Mouse (Mus musculus) gastrocnemius, adult 18-20 months (tissue): ENCODE measurements around the gene Gm13090. TPM values are rescaled to one million over a fixed set of nuclear protein-coding genes. Genes with fewer than 3 reads are reported as not detected.
A peak's percentile ranks its signal among the peaks of the same experiment; 100 is the strongest.

Experiments
- DNase-seq: peaks from one replicate; pipeline ENCODE4 v3.0.0; 2021; ENCODE audit warnings: low spot score
- long read RNA-seq, 2 experiments: library from polyadenylated mRNA; stranded (forward); transcript quantifications; one replicate each; pipeline ENCODE4 v2.0.0; 2021
- total RNA-seq, 2 experiments: library from RNA; stranded (reverse); gene quantifications; 2 replicates each; pipeline ENCODE4 v1.2.3; 2021

Gm13090 gene
- total RNA-seq, result not detected
- long read RNA-seq, experiment 1, result 0 reads
- long read RNA-seq, experiment 2, result 0 reads

- no peak for DNase-seq
These were observed at the start of gene Gm13090 for GRCm38 (mm10) chr4:151089270-151089669. Gene Gm13090 (plus strand): TSS chr4:151089570.

- DNase-seq, result no peak
These were observed 47.9 kb upstream of the Gm13090 start for GRCm38 (mm10) chr4:151041506-151041905.

- DNase-seq, result peak; percentile 24
These were observed 46.1 kb upstream of the Gm13090 start for GRCm38 (mm10) chr4:151043281-151043680.

- peak; percentile 98 for DNase-seq
These were observed 45.1 kb upstream of the Gm13090 start, which contains the start of gene Per3 for GRCm38 (mm10) chr4:151044037-151044943. Gene Per3 (minus strand): TSS chr4:151044665.

- DNase-seq, result no peak
These were observed 44.3 kb upstream of the Gm13090 start for GRCm38 (mm10) chr4:151044944-151045570.

- DNase-seq, result no peak
These were observed 42.8 kb upstream of the Gm13090 start for GRCm38 (mm10) chr4:151046524-151046923.

- no peak for DNase-seq
These were observed 38.2 kb upstream of the Gm13090 start for GRCm38 (mm10) chr4:151051162-151051561.

- peak; percentile 98 for DNase-seq
These were observed 31.7 kb upstream of the Gm13090 start, which contains the start of gene Vamp3 for GRCm38 (mm10) chr4:151057347-151058321. Gene Vamp3 (minus strand): TSS chr4:151057963.

GRCm38 (mm10) chr4:151058634-151059033 lies 30.7 kb upstream of the Gm13090 start:
- DNase-seq, result no peak

GRCm38 (mm10) chr4:151059566-151059965 lies 29.8 kb upstream of the Gm13090 start:
- no peak for DNase-seq

- no peak for DNase-seq
These were observed 20.6 kb upstream of the Gm13090 start for GRCm38 (mm10) chr4:151068751-151069150.

- no peak for DNase-seq
These were observed 18.4 kb upstream of the Gm13090 start for GRCm38 (mm10) chr4:151070962-151071361.

GRCm38 (mm10) chr4:151073108-151073744 lies 16.1 kb upstream of the Gm13090 start:
- peak; percentile 79 for DNase-seq

- no peak for DNase-seq
These were observed 14.6 kb upstream of the Gm13090 start for GRCm38 (mm10) chr4:151074817-151075216.

GRCm38 (mm10) chr4:151081355-151081754 lies 8.0 kb upstream of the Gm13090 start:
- DNase-seq, result no peak

GRCm38 (mm10) chr4:151081977-151082376 lies 7.4 kb upstream of the Gm13090 start:
- no peak for DNase-seq

GRCm38 (mm10) chr4:151083027-151083426 lies 6.3 kb upstream of the Gm13090 start:
- DNase-seq, result no peak

GRCm38 (mm10) chr4:151087358-151087757 lies 2.0 kb upstream of the Gm13090 start:
- DNase-seq, result no peak

GRCm38 (mm10) chr4:151088819-151089218 lies 551 bp upstream of the Gm13090 start:
- DNase-seq, result no peak

GRCm38 (mm10) chr4:151095207-151095606 lies 5.8 kb downstream of the Gm13090 start:
- peak; percentile 29 for DNase-seq
